Mouse (Mus musculus): ENCODE data around the gene Mdfi.

Mdfi gene

GRCm38 (mm10) chr17:47796968-47797367, 37.5 kb downstream of the Mdfi start:
- DNase-seq, result no peak

- no peak for DNase-seq
Measured at GRCm38 (mm10) chr17:47796156-47796816, 38.2 kb downstream of the Mdfi start.

GRCm38 (mm10) chr17:47795446-47795845, 39.0 kb downstream of the Mdfi start:
- peak in 1 of 2 experiments; percentile 22 for DNase-seq

GRCm38 (mm10) chr17:47793377-47793776, 41.1 kb downstream of the Mdfi start:
- DNase-seq, result peak; percentile 57 to 61

GRCm38 (mm10) chr17:47792098-47792863, 42.2 kb downstream of the Mdfi start:
- DNase-seq, result peak in 1 of 2 experiments; percentile 31

GRCm38 (mm10) chr17:47788996-47789395, 45.5 kb downstream of the Mdfi start:
- no peak for DNase-seq

- DNase-seq, result no peak
Measured at GRCm38 (mm10) chr17:47788306-47788705, 46.2 kb downstream of the Mdfi start.

- DNase-seq, result no peak
Measured at GRCm38 (mm10) chr17:47787632-47788031, 46.9 kb downstream of the Mdfi start.

GRCm38 (mm10) chr17:47784411-47784810, 50.1 kb downstream of the Mdfi start:
- no peak for DNase-seq

GRCm38 (mm10) chr17:47783445-47784223, 50.9 kb downstream of the Mdfi start:
- DNase-seq, result no peak

- DNase-seq, result no peak
Measured at GRCm38 (mm10) chr17:47782486-47782885, 52.0 kb downstream of the Mdfi start.

GRCm38 (mm10) chr17:47780470-47780869, 54.0 kb downstream of the Mdfi start:
- DNase-seq, result no peak

- DNase-seq, result no peak
Measured at GRCm38 (mm10) chr17:47777141-47777540, 57.4 kb downstream of the Mdfi start.

GRCm38 (mm10) chr17:47773604-47774003, 60.9 kb downstream of the Mdfi start:
- no peak for DNase-seq

GRCm38 (mm10) chr17:47769389-47770299, 64.8 kb downstream of the Mdfi start:
- no peak for DNase-seq

GRCm38 (mm10) chr17:47768707-47769276, 65.7 kb downstream of the Mdfi start:
- peak in 1 of 2 experiments; percentile 40 for DNase-seq

GRCm38 (mm10) chr17:47767456-47768141, 66.9 kb downstream of the Mdfi start:
- DNase-seq, result no peak

- DNase-seq, result no peak
Measured at GRCm38 (mm10) chr17:47767081-47767455, 67.4 kb downstream of the Mdfi start.

- no peak for DNase-seq
Measured at GRCm38 (mm10) chr17:47766407-47767043, 68.0 kb downstream of the Mdfi start.

- DNase-seq, result no peak
Measured at GRCm38 (mm10) chr17:47765986-47766385, 68.5 kb downstream of the Mdfi start.

Data from thymus, adult 18-20 months (tissue).